Mouse (Mus musculus) heart, adult 2 months (tissue): ENCODE measurements around the gene Erp44. TPM values are rescaled to one million over a fixed set of nuclear protein-coding genes. Genes with fewer than 3 reads are reported as not detected.
A peak's percentile ranks its signal among the peaks of the same experiment; 100 is the strongest.

Experiments
- DNase-seq, 2 experiments: peaks; one replicate each; pipeline ENCODE4 v3.0.0; 2021
- H3K27ac ChIP-seq: fragments of 200-600 bp; 2 replicates; pipeline ENCODE4 v1.8.1; 2022
- H3K27me3 ChIP-seq: fragments of 200-500 bp; 2 replicates; pipeline ENCODE4 v1.6.1; 2012; ENCODE audit warnings: mild to moderate bottlenecking, low read length, inconsistent platforms, mixed read lengths; ENCODE audit not compliant: control insufficient read depth, insufficient read depth
- H3K36me3 ChIP-seq: fragments of 200-500 bp; 2 replicates; pipeline ENCODE4 v1.6.1; 2012; ENCODE audit warnings: low read length, inconsistent platforms; ENCODE audit not compliant: control insufficient read depth, insufficient read depth
- H3K4me1 ChIP-seq: fragments of 200-500 bp; 2 replicates; pipeline ENCODE4 v1.6.1; 2011; ENCODE audit warnings: low read length; ENCODE audit not compliant: control insufficient read depth, insufficient read depth
- H3K4me3 ChIP-seq: fragments of 200-600 bp; 2 replicates; pipeline ENCODE4 v1.8.1; 2022
- H3K79me2 ChIP-seq: fragments of 200-500 bp; replicated peaks from 2 replicates; pipeline ENCODE4 v1.6.1; 2012; ENCODE audit warnings: mild to moderate bottlenecking, inconsistent platforms, low read length, moderate library complexity, mixed read lengths; ENCODE audit not compliant: control insufficient read depth, insufficient read depth
- H3K9ac ChIP-seq: fragments of 200-500 bp; 2 replicates; pipeline ENCODE4 v1.6.1; 2012; ENCODE audit warnings: low read depth, mild to moderate bottlenecking, control low read depth, inconsistent platforms, low read length, mixed read lengths
- CTCF ChIP-seq: fragments of 200-600 bp; IDR thresholded peaks from 2 replicates; pipeline ENCODE4 v1.8.1; 2022; ENCODE audit warnings: antibody characterized with exemption, mild to moderate bottlenecking, moderate library complexity
- EP300 ChIP-seq: fragments of 200-500 bp; IDR thresholded peaks from 2 replicates; pipeline ENCODE4 v1.6.1; 2011; ENCODE audit warnings: low read depth, low read length, control low read depth; ENCODE audit not compliant: insufficient read depth
- POLR2A ChIP-seq: fragments of 200-500 bp; IDR thresholded peaks from 2 replicates; pipeline ENCODE4 v1.6.1; 2011; ENCODE audit warnings: mild to moderate bottlenecking, low read depth, low read length, control low read depth; ENCODE audit not compliant: insufficient read depth
- WGBS: fragments of 180-500 bp; shearing (Covaris S2); methylation state at CpG from one replicate; pipeline ENCODE4 v1.1.7; 2018; 5-methylcytosine and 5-hydroxymethylcytosine counted together
- intact Hi-C: fragments of 180-260 bp; cut with DNase I; formaldehyde crosslinking; loops from one replicate; pipeline ENCODE4 v1.15.1; 2025
- long read RNA-seq: library from polyadenylated mRNA; stranded (forward); transcript quantifications from one replicate; pipeline ENCODE4 v2.0.0, GENCODE M21; 2021
- polyA plus RNA-seq: library from polyadenylated mRNA; depleted of rRNA; stranded (reverse); fragments of >200 nt; gene quantifications from 2 replicates; pipeline ENCODE4 v1.2.3, GENCODE M21; 2012; rRNA removed
- total RNA-seq, 2 experiments: library from RNA; stranded (reverse); gene quantifications; 2 replicates each; pipeline ENCODE4 v1.2.3; 2021

The Erp44 gene
- 10 to 100 TPM; 30.1 to 30.8 TPM for total RNA-seq
- 10.7 and 15.8 TPM in 2 replicates for polyA plus RNA-seq
- long read RNA-seq, transcript Erp44-201 (12 exons, 2,624 nt), result major isoform, 42 of 49 reads
- long read RNA-seq, partial matches to known transcripts, result 4 of 49 reads
- long read RNA-seq, other reads (novel, unspliced or antisense), result 3 of 49 reads

GRCm38 (mm10) chr4:48279498-48280134 lies at the start of gene Erp44, which contains the start of gene Invs:
TSS of gene Erp44 (minus strand) at chr4:48279558.
TSS of gene Invs (plus strand) at chr4:48279760.
- intact Hi-C loops, result loop anchor here (5.0 to 10.0 kb wide), 3 partner anchors 193 to 1245 kb away; partner anchors contain the start of genes Alg2, Mrpl50, Sec61b and Tex10
- DNase-seq, result peak; percentile 92 to 97
- peak within 1 kb of the TSS; percentile 72 for H3K4me3 ChIP-seq
- no peaks in the 10 kb centered on the region for H3K27me3 ChIP-seq
- H3K9ac ChIP-seq, result peak within 1 kb of the TSS; percentile 82
- peaks cover 3% of the 10 kb centered on the region for H3K4me1 ChIP-seq
- H3K79me2 ChIP-seq, result peaks cover 4% of the 10 kb centered on the region; the same call in 1 of the 2 replicates
- H3K36me3 ChIP-seq, result peaks cover 5% of the 10 kb centered on the region
- WGBS, result under 1% methylated on average over 41 of the region's 41 CpGs
- peak within 1 kb of the TSS; percentile 87 for H3K27ac ChIP-seq
- TF ChIP-seq EP300 (peak; percentile 86), POLR2A (peak; percentile 73), CTCF (no peak)

GRCm38 (mm10) chr4:48328042-48328441 lies 48.7 kb upstream of the Erp44 start:
- TF ChIP-seq EP300 (no peak), CTCF (no peak), POLR2A (no peak)
- Histone ChIP-seq H3K9ac (no peak overlapping the region), H3K27ac (no peak overlapping the region), H3K27me3 (no peaks in the 10 kb centered on the region), H3K4me3 (no peak overlapping the region), H3K79me2 (no peaks in the 10 kb centered on the region), H3K4me1 (no peaks in the 10 kb centered on the region), H3K36me3 (no peaks in the 10 kb centered on the region)
- WGBS, result 70% methylated on average over 2 of the region's 2 CpGs
- intact Hi-C loops, result no loop called here
- no peak for DNase-seq

GRCm38 (mm10) chr4:48327192-48327591 lies 47.8 kb upstream of the Erp44 start:
- intact Hi-C loops, result no loop called here
- H3K27ac ChIP-seq, result no peak overlapping the region
- TF ChIP-seq EP300 (no peak), POLR2A (no peak), CTCF (no peak)
- H3K36me3 ChIP-seq, result no peaks in the 10 kb centered on the region
- H3K4me3 ChIP-seq, result no peak overlapping the region
- no peaks in the 10 kb centered on the region for H3K79me2 ChIP-seq
- H3K4me1 ChIP-seq, result no peaks in the 10 kb centered on the region
- no peaks in the 10 kb centered on the region for H3K27me3 ChIP-seq
- DNase-seq, result no peak
- no peak overlapping the region for H3K9ac ChIP-seq

GRCm38 (mm10) chr4:48322095-48322494 lies 42.7 kb upstream of the Erp44 start:
- no peak for DNase-seq

GRCm38 (mm10) chr4:48321276-48321675 lies 41.9 kb upstream of the Erp44 start:
- TF ChIP-seq EP300 (no peak), CTCF (no peak), POLR2A (no peak)
- Histone ChIP-seq H3K27ac (no peak overlapping the region), H3K36me3 (no peaks in the 10 kb centered on the region), H3K4me1 (no peaks in the 10 kb centered on the region), H3K79me2 (no peaks in the 10 kb centered on the region), H3K9ac (no peak overlapping the region), H3K27me3 (no peaks in the 10 kb centered on the region), H3K4me3 (no peak overlapping the region)
- intact Hi-C loops, result no loop called here
- WGBS, result 56% methylated on average over 1 of the region's 1 CpGs
- DNase-seq, result no peak

More at GRCm38 (mm10) chr4:48322095-48322494, 42.7 kb upstream of the Erp44 start:
- no peaks in the 10 kb centered on the region for H3K36me3 ChIP-seq
- no peak overlapping the region for H3K4me3 ChIP-seq
- intact Hi-C loops, result no loop called here
- H3K79me2 ChIP-seq, result no peaks in the 10 kb centered on the region
- H3K27ac ChIP-seq, result no peak overlapping the region
- H3K9ac ChIP-seq, result no peak overlapping the region
- no peaks in the 10 kb centered on the region for H3K4me1 ChIP-seq
- no peaks in the 10 kb centered on the region for H3K27me3 ChIP-seq
- no peak for TF ChIP-seq POLR2A
- WGBS, result 32% methylated on average over 1 of the region's 1 CpGs

- H3K4me3 ChIP-seq, result no peak overlapping the region
- TF ChIP-seq EP300 (no peak), POLR2A (no peak)
- no peaks in the 10 kb centered on the region for H3K4me1 ChIP-seq
- H3K36me3 ChIP-seq, result no peaks in the 10 kb centered on the region
- DNase-seq, result no peak
- intact Hi-C loops, result no loop called here
- H3K27me3 ChIP-seq, result no peaks in the 10 kb centered on the region
- H3K9ac ChIP-seq, result no peak overlapping the region
- WGBS, result 94% methylated on average over 3 of the region's 3 CpGs
- no peak overlapping the region for H3K27ac ChIP-seq
- H3K79me2 ChIP-seq, result no peaks in the 10 kb centered on the region
These were observed 36.7 kb upstream of the Erp44 start for GRCm38 (mm10) chr4:48316036-48316435.
